Mouse (Mus musculus) frontal cortex, postnatal 36 days (tissue): Measurements from ENCODE around the gene Mettl27.
"Not testable (repeated sequence)": the region's sequence is repeated elsewhere in the genome, so short reads cannot be mapped to it uniquely, and the experiment has no call there.

ENCODE experiments used
- DNase-seq, 2 experiments: peaks; one replicate each; pipeline ENCODE4 v3.0.0; 2022; ENCODE audit warnings: low spot score in 2 of 2

Mettl27 gene

DNA sequence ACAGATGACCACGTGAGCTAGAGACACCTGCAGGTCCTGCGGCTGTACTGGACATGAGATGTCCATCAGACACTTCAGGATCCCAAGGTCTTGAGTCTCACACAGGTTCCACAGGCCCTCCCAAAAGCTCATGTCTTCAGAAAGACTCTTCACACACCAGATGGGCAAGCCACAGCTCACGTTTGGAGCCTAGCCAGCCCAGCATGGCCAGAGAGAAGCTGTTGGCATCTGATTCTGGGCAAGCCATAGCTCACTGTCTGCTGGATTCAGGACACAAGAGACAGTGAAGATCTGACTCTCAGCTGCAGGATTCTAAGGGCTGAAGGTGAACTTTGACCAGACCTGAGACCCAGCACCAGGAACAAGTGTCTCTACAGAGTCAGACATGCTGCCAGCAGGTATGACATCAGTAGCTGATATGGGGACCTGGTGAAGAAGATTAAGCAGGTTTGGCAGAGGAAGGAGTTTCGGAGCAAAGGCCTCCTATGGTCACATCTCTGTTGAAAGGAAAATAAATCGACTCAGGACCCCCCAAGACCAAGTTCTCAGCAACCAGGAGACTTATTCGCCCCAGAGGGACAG is 12.0 kb upstream of the Mettl27 start:
- DNase-seq = no peak

GRCm38 (mm10) chr5:134921106-134921505 is 11.1 kb upstream of the Mettl27 start:
- DNase-seq = no peak

DNA sequence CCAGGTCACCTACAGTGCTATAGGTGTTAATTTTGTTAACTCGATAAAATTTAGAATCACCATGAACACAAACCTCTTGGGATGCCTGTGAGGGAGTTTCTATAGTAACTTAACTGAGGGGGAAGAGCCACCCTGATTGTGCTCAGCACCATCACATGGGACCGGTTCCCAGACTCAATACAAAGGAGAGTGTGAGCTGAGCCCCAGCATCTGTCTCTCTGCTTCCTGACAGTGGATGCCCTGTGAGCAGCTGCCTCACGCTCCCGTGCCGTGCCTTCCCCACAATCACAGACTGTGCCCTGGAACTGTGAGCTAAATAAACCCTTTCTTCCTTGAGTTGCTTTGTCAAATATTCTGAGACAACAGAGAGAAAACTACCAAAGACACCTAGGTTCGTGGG is 9.0 kb upstream of the Mettl27 start:
- DNase-seq = no peak

DNA sequence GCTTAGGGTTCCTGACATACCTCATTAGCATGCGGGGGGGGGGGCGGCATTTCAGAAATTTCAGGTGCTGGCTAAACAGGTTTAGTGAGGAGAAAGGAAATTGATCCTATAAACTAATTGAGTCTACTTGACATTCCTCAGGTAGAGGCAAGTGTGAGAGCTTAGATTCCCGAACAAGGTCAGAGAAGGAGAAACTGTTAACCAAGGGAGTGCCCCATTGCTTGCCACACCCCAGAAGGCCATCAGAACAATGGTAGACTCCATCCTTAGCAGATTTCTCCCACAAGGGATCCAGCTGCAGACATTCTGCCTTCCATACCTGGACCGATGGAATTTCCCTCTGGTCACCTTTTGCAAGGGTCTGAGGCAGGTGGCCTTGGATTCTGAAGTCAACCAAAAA is 5.4 kb upstream of the Mettl27 start:
- no peak for DNase-seq

GRCm38 (mm10) chr5:134929988-134930387 is 2.2 kb upstream of the Mettl27 start:
- no peak for DNase-seq

- DNase-seq = peak; percentile 22 to 43
These were observed 722 bp downstream of the Mettl27 start for GRCm38 (mm10) chr5:134932903-134933276.

DNA sequence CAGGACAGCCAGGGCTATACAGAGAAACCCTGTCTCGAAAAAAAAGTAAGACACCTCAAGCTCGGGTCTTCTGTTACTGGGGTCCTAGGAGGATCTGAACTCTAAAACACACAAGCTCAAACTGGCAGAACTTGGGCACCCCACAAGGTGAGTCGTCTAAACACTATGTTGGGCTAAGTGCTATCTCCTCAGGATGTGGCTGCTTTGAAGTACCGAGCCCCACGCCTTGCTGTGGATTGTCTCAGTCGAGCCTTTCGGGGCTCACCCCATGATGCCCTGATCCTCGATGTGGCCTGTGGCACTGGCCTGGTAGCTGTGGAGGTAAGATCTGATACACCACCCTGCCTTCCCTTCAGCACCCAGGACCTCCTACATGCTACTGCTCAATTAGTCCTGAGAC is 1.1 kb downstream of the Mettl27 start:
- DNase-seq = no peak

- not testable (repeated sequence) for DNase-seq
These were observed 1.5 kb downstream of the Mettl27 start for GRCm38 (mm10) chr5:134933686-134934085.

GRCm38 (mm10) chr5:134934666-134935065 is 2.5 kb downstream of the Mettl27 start:
- DNase-seq = no peak

- no peak for DNase-seq
These were observed 3.9 kb downstream of the Mettl27 start for GRCm38 (mm10) chr5:134936051-134936450.

DNA sequence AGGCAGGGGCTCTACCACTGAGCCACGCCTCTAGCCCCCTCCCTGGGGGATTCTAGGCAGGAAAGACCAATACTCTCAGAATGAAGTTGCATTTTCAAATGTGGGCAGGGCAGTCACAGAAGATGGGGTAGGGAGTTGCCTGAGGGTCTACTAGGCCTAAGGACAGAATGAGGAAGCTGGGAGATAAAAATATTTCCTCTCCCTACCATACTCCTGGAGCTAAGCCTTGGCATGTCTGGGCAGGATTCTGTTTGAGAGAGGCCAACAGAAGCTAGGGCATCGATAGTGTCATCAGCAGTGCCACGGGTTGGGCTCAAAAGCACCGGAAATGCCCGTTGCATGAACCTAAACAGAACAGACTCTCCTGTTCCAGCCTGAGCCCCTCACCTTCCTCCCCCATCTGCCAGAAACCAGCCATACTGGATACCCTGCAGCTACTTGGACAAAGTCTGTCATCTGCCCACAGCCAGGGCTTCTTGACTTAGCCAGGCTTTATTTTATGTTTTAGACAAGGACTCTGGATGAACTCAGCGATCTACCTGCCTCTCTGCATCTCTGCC is 4.5 kb downstream of the Mettl27 start:
- no peak for DNase-seq

DNA sequence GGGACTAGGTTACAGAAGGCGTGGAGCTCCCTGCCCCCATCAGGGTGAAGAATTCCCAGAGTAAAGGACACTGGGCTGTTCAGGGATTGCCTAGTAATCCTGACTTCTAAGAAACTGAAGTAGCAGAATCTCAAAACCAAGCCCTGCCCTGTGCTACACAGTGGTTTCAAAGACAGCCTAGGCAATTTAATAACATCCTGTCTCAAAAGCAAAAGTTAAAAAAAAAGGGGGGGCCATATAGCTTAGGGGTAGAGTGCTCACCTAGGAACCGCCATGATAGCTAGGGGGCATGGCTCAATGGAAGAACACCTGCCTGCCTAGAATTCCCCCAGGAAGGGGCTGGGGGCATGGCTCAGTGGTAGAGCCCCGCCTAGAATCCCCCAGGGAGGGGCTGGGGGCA is 6.9 kb downstream of the Mettl27 start:
- DNase-seq = no peak

DNA sequence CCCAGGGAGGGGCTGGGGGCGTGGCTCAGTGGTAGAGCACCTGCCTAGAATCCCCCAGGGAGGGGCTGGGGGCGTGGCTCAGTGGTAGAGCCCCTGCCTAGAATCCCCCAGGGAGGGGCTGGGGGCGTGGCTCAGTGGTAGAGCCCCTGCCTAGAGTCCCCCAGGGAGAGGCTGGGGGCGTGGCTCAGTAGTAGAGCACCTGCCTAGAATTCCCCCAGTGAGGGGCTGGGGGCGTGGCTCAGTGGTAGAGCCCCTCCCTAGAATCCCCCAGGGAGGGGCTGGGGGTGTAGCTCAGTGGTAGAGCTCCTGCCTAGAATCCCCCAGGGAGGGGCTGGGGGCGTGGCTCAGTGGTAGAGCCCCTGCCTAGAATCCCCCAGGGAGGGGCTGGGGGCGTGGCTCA is 7.4 kb downstream of the Mettl27 start:
- not testable (repeated sequence) for DNase-seq

- DNase-seq = no peak
These were observed 9.5 kb downstream of the Mettl27 start for GRCm38 (mm10) chr5:134941472-134942209.

- no peak for DNase-seq
These were observed 10.6 kb downstream of the Mettl27 start for GRCm38 (mm10) chr5:134942740-134943139.

DNA sequence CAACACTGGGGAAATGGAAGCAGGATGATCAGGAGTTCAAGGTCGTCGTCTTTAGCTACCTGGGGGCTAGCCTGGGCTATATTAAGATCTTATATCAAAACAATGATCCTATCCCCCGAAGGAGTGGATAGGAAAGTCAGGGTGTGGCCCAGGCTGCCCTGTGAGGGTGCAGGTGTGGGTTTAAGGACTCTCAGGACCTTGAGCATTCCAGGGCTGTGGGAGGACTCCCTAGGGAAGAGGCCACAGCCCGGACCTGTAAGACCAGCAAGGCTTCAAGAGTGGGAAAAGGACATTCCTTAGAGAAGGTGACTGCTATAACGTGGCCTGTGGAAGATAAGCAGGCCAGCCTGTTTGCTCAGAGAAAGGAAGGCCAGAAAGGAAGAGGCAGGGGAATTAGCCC is 12.0 kb downstream of the Mettl27 start:
- no peak for DNase-seq

DNA sequence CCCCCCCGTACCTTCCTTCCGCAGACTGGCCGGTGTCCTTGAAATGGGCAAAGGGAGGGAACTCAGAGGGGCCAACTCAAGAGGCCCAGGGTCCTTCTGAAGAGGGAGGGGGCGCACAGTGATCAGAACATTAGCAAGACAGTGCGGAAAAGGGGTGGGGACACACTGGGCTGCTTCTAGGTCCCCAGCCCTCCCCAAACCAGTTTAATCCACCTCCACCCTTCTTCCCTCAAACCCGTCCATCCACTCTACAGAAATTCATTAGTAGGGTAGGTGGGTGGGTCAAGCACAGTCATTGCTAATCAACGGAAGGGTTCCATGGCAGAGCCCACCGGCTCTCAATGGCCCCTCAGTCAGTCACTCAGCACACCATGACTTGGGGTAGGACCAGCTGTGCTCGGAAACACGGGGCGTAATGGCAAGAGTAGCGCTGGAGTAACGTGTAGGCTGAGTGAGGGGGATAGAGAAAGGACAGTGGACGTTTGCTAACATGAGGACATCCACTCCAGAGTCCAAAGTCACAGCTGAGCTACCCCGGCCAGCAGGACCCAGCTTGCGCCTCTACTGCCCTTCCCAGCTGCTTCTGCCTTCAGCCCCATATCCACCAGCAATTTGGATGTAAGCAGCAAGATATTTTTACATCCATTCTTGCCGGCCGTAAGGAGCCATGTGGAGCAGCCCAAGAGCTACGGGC is 13.2 kb downstream of the Mettl27 start:
- no peak for DNase-seq

GRCm38 (mm10) chr5:134946063-134946856 is 14.1 kb downstream of the Mettl27 start:
- DNase-seq = no peak

- no peak for DNase-seq
These were observed 14.7 kb downstream of the Mettl27 start, which contains the start of gene Cldn4 for GRCm38 (mm10) chr5:134946857-134947255. Gene Cldn4, minus strand, starts transcription at chr5:134946934.

DNA sequence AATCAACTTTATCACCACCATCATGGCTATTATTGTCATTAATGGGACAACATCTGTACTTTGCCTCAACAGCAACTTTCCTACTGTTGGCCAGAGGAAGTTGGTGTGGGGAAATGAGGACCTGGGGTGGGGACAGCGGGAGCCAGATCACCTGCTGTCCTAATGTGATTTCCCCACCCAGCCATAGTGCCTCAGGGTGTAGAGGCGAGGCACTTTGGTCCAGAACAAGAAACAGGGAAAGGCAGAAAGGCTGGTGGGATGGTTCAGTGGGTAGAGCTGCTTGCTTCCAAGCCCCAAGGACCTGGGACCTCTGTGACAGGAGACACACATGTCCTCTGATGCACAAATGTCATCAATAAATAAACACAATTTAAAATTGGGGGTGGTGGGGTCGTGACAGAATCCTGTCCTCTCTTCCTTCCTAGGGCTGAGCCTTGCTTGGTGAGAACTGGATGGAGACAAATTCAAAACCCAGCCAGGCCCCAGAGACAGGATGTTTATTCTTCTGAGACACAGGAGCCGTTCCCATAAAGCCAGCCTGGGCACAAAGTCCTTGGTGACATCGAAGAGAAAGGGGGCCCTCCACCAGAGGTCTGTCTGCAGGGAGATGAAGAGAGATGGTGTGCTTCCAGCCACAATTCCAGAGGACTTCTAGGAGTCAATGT is 15.4 kb downstream of the Mettl27 start:
- DNase-seq = no peak

DNA sequence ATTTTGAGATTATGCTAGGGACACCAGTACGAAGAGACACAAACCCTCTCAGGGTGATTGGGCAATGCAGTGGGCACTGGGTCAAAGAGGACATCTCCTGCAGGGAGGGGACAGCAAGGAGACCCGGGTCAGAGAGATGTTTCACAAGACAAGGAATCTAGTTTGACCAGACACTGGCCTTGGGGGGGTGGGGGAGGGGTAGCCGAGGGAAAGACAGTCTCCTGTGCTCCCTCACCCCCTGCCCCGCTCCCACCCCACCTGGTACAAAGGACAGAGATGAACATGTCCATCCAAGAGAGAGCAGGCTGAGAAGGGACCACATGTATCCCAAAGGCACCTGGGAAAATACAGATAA is 15.9 kb downstream of the Mettl27 start:
- DNase-seq = no peak
